Mouse (Mus musculus) R1 (cell line): ENCODE results near the gene Angptl4.
"Not testable (repeated sequence)": the region's sequence is repeated elsewhere in the genome, so short reads cannot be mapped to it uniquely, and the experiment has no call there.

Source experiments
- DNase-seq: peaks from one replicate; pipeline ENCODE4 v3.0.0-alpha.2; 2018; ENCODE audit warnings: low read depth, low spot score

Gene Angptl4

DNA sequence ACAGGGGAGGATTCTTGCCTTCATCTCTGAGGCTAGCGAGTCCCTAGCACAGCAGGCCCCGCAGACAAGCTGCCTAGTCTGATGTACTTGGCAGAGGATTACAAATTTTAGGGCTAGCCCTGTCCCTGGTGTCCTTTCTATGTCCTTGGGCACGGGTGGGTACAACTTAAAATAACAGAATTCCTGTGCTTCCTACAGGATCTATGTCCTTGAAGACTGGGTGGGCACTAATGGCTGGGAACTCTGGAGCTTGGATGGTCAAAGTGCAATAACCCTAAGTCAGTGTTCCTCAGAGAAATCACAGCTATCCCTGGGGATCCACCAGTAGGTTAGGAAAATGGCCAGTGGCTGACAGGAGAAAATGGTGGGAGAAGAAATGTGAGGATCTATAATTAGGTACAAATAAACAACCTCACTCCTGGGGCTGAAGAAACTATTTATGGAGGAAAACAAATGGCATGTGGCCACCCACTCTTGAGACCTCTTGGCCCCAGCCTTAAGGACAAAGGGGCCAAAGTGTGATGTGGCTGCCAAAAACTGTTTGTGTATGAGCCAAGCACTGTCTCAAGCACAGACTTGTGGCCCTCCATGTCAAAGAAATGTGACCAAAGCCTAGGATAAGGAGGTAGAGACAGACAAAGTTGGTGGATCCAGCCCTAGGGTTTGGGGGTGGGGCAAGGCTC is 25.4 kb downstream of the Angptl4 start:
- DNase-seq: no peak

DNA sequence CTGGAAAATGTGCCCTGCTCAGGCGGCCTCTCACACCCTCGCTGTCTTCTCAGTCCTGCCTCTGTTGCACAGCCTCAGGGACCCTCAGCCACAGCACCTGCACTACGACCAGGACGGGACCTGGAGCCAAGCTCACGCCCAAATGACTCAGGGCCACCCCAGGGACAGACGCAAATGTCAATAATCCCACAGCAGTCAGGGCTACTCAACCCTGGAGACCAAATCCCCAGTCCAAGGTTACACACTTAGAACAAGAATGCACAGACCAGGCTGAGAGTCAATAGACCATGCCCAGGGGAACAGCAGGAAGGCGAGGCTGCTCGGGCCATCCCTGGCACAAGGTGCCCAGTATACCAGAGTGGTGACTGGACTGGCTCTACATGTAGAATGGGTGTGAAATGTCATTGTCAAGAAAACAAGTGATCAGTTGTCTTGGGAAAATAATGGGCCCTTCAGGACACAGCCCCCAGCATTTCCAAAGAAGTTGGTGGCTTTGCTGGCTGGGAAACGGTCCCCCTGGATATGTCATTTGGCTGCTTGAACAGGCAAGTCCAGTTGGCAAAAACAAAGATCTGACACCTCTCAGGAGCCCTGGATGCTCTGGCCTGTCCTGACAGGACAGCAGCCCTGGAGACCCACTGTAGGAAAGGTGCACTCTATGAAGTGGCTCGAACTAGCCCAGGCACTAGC is 26.1 kb downstream of the Angptl4 start:
- DNase-seq: no peak

- peak; percentile 70 for DNase-seq
Measured at GRCm38 (mm10) chr17:33754656-33755055, 27.0 kb downstream of the Angptl4 start.

DNA sequence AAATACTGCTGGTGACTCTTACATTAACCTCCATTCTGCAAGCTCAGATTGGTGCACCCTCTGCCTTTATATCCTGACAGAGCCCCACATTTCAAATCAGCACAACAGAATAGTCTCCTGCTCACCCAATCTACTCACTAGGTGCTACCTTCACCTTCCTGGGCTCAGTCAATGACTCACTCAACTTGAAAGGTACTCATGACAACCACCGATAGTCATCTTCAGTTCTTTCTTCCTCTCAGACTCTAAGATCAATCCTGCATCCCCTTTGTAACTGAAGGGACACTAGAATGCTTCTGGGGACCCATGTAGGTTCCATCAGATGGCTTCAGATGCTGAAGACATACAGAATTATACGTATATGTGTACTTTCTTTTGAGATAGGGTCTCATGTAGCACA is 29.3 kb downstream of the Angptl4 start:
- no peak for DNase-seq

GRCm38 (mm10) chr17:33751181-33751580 is 30.4 kb downstream of the Angptl4 start:
- DNase-seq: no peak

DNA sequence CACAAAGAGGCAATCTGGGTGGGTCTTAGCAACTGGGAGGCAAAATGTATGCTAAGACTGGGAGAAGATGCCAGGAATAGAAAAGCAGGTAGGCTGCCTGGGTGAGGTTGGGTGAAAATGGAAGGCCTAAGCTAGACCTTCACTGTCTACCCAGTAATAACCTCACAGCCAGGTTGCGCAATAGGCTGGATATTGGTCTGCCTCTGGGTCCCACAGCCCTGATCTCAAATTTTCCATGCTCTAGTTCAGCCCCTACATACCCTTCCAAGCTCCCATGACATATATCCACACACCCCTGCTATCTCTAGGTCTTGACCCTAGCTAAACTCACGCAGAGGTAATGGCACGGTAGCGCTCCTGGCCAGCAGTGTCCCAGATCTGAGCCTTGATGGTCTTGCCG is 32.2 kb downstream of the Angptl4 start:
- DNase-seq: no peak

- DNase-seq: peak; percentile 16
Measured at GRCm38 (mm10) chr17:33746011-33746410, 35.6 kb downstream of the Angptl4 start.

- DNase-seq: no peak
Measured at GRCm38 (mm10) chr17:33744686-33745384, 36.8 kb downstream of the Angptl4 start.

DNA sequence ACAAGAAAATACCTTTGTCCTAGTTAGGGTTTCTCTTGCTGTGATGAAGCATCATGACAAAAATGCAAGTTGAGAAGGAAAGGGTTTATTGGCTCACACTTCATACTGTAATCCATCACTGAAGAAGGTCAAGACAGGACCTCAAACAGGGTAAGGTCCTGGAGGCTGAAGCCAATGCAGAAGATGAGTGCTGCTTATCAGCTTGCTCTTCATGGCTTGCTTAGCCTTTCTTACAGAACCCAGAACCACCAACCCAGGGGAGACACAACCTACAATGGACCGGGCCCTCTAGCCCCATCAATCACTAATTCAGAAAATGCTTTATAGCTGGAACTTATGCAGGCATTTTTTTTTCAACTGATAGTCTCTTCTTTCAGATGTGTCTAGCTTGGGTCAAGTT is 39.2 kb downstream of the Angptl4 start:
- no peak for DNase-seq

DNA sequence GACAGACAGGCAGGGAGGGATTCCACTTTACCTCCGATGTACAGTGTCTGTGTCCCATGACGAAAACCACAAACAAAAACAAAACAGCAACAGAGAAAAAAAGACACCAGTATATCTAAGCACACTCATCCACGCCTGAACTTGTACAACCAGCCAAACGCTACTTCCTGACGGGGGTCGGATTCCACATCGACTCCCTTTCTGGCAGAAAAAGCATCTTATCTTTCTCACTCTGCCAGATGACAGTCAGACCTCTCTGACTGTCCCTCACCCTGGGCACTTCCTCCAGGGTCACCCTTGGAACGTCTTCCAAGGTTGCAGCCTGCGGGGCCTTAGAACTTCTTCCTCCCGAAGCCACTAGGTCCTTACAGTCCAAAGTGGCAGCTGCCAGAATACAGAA is 48.1 kb downstream of the Angptl4 start:
- not testable (repeated sequence) for DNase-seq

DNA sequence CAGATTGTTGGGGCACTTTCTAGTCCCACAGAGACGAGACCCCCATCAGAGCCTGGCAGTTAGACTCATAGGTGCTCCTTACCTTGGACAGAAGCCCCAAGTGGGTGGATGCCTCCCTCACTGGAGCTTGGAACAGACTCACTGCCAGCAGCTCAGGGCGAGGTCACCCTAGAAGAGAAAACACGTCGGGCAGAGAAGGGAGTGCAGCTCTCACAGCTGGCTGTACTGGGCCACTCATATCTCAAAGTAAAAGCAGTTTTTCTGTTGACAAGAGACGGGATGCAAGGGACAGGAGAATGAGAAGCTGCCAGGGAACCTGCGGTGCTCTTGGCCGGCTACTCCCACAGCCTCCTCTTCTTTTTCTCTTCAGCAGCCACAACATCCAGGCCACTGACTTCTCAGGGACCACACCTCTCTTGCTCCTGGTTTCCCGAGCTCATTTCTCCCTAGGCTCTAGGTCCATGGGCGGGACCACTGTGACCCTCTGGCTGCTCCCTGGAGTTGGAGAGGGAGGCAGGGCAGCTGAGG is 49.0 kb downstream of the Angptl4 start:
- not testable (repeated sequence) for DNase-seq

GRCm38 (mm10) chr17:33729215-33729614 is 52.4 kb downstream of the Angptl4 start:
- DNase-seq: no peak

DNA sequence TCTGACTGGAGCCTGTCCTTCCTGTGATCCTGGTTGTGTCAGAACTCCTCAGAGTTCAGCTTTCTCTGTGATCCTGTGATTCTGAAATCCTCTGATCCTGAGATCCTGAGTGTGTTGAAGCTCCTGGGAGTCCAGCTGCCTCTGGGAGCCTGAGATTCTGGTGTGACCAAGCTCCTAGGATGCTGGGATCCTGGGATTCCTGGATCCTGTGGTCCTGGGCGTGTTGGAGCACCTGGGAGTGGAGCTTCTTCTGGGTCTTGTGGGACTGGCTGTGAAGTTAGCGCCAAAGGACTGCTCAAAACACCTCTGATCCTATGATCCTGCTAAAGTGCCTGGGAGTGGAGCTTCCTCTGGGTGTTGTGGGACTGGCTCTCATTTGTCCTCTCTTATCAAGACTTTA is 53.2 kb downstream of the Angptl4 start:
- no peak for DNase-seq
